Mouse (Mus musculus) kidney, postnatal 0 days (tissue): ENCODE data around the gene Casp9. TPM values are rescaled to one million over a fixed set of nuclear protein-coding genes. Genes with fewer than 3 reads are reported as not detected.

Experiments
- ATAC-seq: fragments of 200-750 bp; cut with Nextera tagmentation; replicated peaks from 2 replicates; pipeline ENCODE4 v1.8.0; 2017; ENCODE audit warnings: low read depth, moderate number of reproducible peaks, moderate TSS enrichment, moderate library complexity; ENCODE audit not compliant: low FRiP score
- DNase-seq: peaks from one replicate; pipeline ENCODE4 v3.0.0-alpha.2; 2016; ENCODE audit warnings: low spot score
- H3K27ac ChIP-seq: fragments of 300-500 bp; sonication (generic); 2 replicates; pipeline ENCODE4 v1.5.1; 2014; ENCODE audit warnings: mild to moderate bottlenecking
- H3K27me3 ChIP-seq: fragments of 300-500 bp; sonication (generic); 2 replicates; pipeline ENCODE4 v1.6.1; 2014; ENCODE audit warnings: low read length, mixed read lengths; ENCODE audit not compliant: insufficient read depth
- H3K36me3 ChIP-seq: fragments of 300-500 bp; sonication (generic); 2 replicates; pipeline ENCODE4 v1.6.1; 2014; ENCODE audit warnings: low read length, mixed read lengths; ENCODE audit not compliant: insufficient read depth
- H3K4me1 ChIP-seq: fragments of 300-500 bp; sonication (generic); replicated peaks from 2 replicates; pipeline ENCODE4 v1.6.1; 2014; ENCODE audit warnings: antibody characterized with exemption, low read length, mixed read lengths; ENCODE audit not compliant: insufficient read depth
- H3K4me2 ChIP-seq: fragments of 300-500 bp; sonication (generic); 2 replicates; pipeline ENCODE4 v1.6.1; 2014; ENCODE audit warnings: mild to moderate bottlenecking, low read length, moderate library complexity, mixed read lengths
- H3K4me3 ChIP-seq: fragments of 300-500 bp; sonication (generic); replicated peaks from 2 replicates; pipeline ENCODE4 v1.5.1; 2014; ENCODE audit warnings: low read depth, low read length
- H3K9ac ChIP-seq: fragments of 300-500 bp; sonication (generic); 2 replicates; pipeline ENCODE4 v1.6.1; 2014; ENCODE audit warnings: low read depth, low read length
- H3K9me3 ChIP-seq: fragments of 300-500 bp; sonication (generic); replicated peaks from 2 replicates; pipeline ENCODE4 v1.6.1; 2016; ENCODE audit warnings: low read length, inconsistent platforms, mixed read lengths
- CTCF ChIP-seq: IDR thresholded peaks from 2 replicates; pipeline ENCODE4 v1.5.1; 2016; ENCODE audit warnings: antibody characterized with exemption, low read depth, mild to moderate bottlenecking, moderate library complexity
- WGBS: fragments of 180-500 bp; shearing (Covaris S2); extraction: QIAGEN DNeasy Blood & Tissue Kit; methylation state at CpG from one replicate; pipeline ENCODE4 v1.1.7; 2014; 5-methylcytosine and 5-hydroxymethylcytosine counted together
- polyA plus RNA-seq: library from polyadenylated mRNA; unstranded; fragments of >200 nt; fragmentation: Nextera tagmentation; extraction: Ambion mirVana; gene quantifications from 2 replicates; pipeline ENCODE4 v1.2.1, GENCODE M21; 2015

Gene Casp9
- polyA plus RNA-seq, 1 experiment from 2014 or later = 20.0 TPM

DNA sequence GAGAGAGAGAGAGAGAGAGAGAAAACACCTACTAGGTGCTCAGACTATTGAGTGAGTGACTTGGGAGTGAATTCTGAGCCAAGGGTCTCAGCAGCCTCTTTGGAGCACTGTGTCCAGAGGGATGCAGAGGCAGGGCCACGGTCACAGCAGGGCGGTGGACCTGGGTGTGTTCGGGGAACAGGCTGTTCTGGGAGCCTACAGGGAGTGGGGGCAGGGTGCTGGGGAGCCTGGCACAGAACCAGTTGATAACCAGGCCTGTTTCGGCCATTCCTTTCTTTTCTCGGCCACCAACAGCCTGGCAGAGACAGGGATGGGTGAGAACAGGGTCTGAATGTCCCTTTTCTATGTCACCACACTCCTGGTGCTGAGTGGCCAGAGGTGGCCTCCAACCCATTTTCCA, 69.5 kb downstream of the Casp9 start:
- no peak for ATAC-seq
- H3K9ac ChIP-seq = no peak overlapping the region
- H3K4me2 ChIP-seq = no peak overlapping the region
- DNase-seq = no peak
- H3K9me3 ChIP-seq = no peaks in the 10 kb centered on the region
- H3K4me1 ChIP-seq = 0 out of 2 replicates have a peak, but pooled peaks cover 3% of the 10 kb centered on the region
- TF ChIP-seq CTCF = no peak
- no peaks in the 10 kb centered on the region for H3K27me3 ChIP-seq
- H3K36me3 ChIP-seq = peaks cover 8% of the 10 kb centered on the region; the same call in 1 of the 2 replicates
- H3K4me3 ChIP-seq = no peak overlapping the region
- 86% methylated on average over 5 of the region's 5 CpGs for WGBS
- H3K27ac ChIP-seq = no peak overlapping the region

GRCm38 (mm10) chr4:141863726-141864280, 70.4 kb downstream of the Casp9 start:
- no peak overlapping the region for H3K9ac ChIP-seq
- 0 out of 2 replicates have a peak, but pooled peaks cover 3% of the 10 kb centered on the region for H3K4me1 ChIP-seq
- H3K27me3 ChIP-seq = no peaks in the 10 kb centered on the region
- TF ChIP-seq CTCF = no peak
- 85% methylated on average over 7 of the region's 7 CpGs for WGBS
- DNase-seq = no peak
- no peak overlapping the region for H3K4me3 ChIP-seq
- no peak overlapping the region for H3K27ac ChIP-seq
- ATAC-seq = no peak
- no peak overlapping the region for H3K4me2 ChIP-seq
- H3K36me3 ChIP-seq = peaks cover 4% of the 10 kb centered on the region; the same call in 1 of the 2 replicates
- no peaks in the 10 kb centered on the region for H3K9me3 ChIP-seq

DNA sequence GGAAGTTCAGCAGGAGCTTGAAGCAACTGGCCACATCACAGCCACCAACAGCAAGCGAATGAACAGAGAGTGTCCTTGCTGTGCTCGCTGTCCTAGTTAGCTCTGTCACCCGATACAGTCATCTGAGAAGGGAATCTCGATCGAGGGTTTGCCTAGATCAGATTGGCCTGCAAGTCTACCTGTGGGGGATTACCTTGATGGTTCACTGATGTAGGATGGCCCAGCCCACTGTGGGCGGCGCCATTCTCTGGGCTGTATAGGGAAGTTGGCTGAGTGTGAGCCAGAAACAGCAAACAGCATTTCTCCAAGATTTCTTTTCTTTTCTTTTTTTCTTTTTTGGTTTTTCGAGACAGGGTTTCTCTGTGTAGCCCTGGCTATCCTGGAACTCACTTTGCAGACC, 71.1 kb downstream of the Casp9 start:
- H3K27me3 ChIP-seq = no peaks in the 10 kb centered on the region
- peaks cover 4% of the 10 kb centered on the region; the same call in 1 of the 2 replicates for H3K36me3 ChIP-seq
- H3K4me2 ChIP-seq = no peak overlapping the region
- no peak for ATAC-seq
- no peaks in the 10 kb centered on the region for H3K9me3 ChIP-seq
- no peak overlapping the region for H3K4me3 ChIP-seq
- H3K9ac ChIP-seq = no peak overlapping the region
- H3K27ac ChIP-seq = no peak overlapping the region
- TF ChIP-seq CTCF = no peak
- 89% methylated on average over 8 of the region's 8 CpGs for WGBS
- no peak for DNase-seq
- H3K4me1 ChIP-seq = 0 out of 2 replicates have a peak, but pooled peaks cover 3% of the 10 kb centered on the region

DNA sequence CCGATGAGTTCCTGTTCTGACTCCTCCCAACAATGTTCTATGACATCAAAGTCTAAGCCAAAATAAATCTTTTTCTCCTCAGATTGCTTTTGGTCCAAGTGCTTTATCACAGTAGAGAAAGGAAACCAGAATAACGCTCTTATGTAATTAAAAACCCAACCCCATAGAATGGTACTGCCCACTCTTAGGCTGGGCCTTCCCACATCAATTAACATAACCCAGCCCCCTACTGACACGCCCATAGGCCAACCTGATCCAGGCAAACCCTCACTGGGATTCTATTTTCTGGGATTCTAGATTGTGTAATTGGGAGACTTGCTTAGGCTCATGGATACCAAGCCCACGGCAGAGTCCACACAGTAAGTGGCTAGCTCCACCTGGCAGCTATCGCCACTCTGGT, 71.6 kb downstream of the Casp9 start:
- H3K4me1 ChIP-seq = 0 out of 2 replicates have a peak, but pooled peaks cover 3% of the 10 kb centered on the region
- DNase-seq = no peak

More for the DNA sequence above, 71.6 kb downstream of the Casp9 start:
- no peak overlapping the region for H3K9ac ChIP-seq
- H3K36me3 ChIP-seq = peaks cover 3% of the 10 kb centered on the region; the same call in 1 of the 2 replicates
- no peak overlapping the region for H3K4me2 ChIP-seq
- no peak overlapping the region for H3K4me3 ChIP-seq
- no peaks in the 10 kb centered on the region for H3K27me3 ChIP-seq
- H3K27ac ChIP-seq = no peak overlapping the region
- 85% methylated on average over 5 of the region's 5 CpGs for WGBS
- TF ChIP-seq CTCF = no peak
- ATAC-seq = no peak
- no peaks in the 10 kb centered on the region for H3K9me3 ChIP-seq

Other genes with a start within 250 kb of the Casp9 start
- gene Fblim1, start 187.5 kb upstream of the Casp9 start, polyA plus RNA-seq = 58.1 and 64.6 TPM in 2 replicates
- gene Tmem82, start 175.0 kb upstream of the Casp9 start, polyA plus RNA-seq = 7.7 and 9.5 TPM in 2 replicates
- gene Slc25a34, start 169.8 kb upstream of the Casp9 start, polyA plus RNA-seq = 1.9 and 2.3 TPM in 2 replicates
- gene Plekhm2, start 128.7 kb upstream of the Casp9 start, polyA plus RNA-seq = 6.0 and 6.2 TPM in 2 replicates
- gene Rsc1a1, start 108.0 kb upstream of the Casp9 start, polyA plus RNA-seq = not detected in 2 replicates
- 16.4 and 16.8 TPM in 2 replicates for gene Ddi2, start 70.2 kb upstream of the Casp9 start, polyA plus RNA-seq
- gene Agmat, start 46.9 kb upstream of the Casp9 start, polyA plus RNA-seq = 1.4 and 1.8 TPM in 2 replicates
- gene Dnajc16, start 2.7 kb upstream of the Casp9 start, polyA plus RNA-seq = 4.8 and 5.2 TPM in 2 replicates
- gene Cela2a, start 32.5 kb downstream of the Casp9 start, polyA plus RNA-seq = 0.18 TPM in 1 of 2 replicates, not detected in the other
- not detected in 2 replicates for gene Ctrc, start 52.7 kb downstream of the Casp9 start, polyA plus RNA-seq
- gene Efhd2, start 81.3 kb downstream of the Casp9 start, polyA plus RNA-seq = 48.3 and 51.3 TPM in 2 replicates
- gene Fhad1, start 221.5 kb downstream of the Casp9 start, polyA plus RNA-seq = 0.32 and 0.50 TPM in 2 replicates